Mouse (Mus musculus) midbrain, embryonic 10.5 days (tissue): ENCODE measurements at regions not wholly inside any gene's neighbourhood (a gene's known extent, or its start where the extent isn't known, plus 50 kb on each side); places are given as distances from the start of the nearest gene placed in this dataset.

Experiments
- DNase-seq: peaks from one replicate; pipeline ENCODE4 v3.0.0-alpha.2; 2017; ENCODE audit warnings: low spot score
- H3K27ac ChIP-seq: fragments of 300-500 bp; sonication (generic); replicated peaks from 2 replicates; pipeline ENCODE4 v1.5.1; 2016; ENCODE audit warnings: mild to moderate bottlenecking
- H3K27me3 ChIP-seq: fragments of 300-500 bp; sonication (generic); 2 replicates; pipeline ENCODE4 v1.6.1; 2016; ENCODE audit warnings: low read depth, mild to moderate bottlenecking; ENCODE audit not compliant: poor library complexity, severe bottlenecking
- H3K36me3 ChIP-seq: fragments of 300-500 bp; sonication (generic); 2 replicates; pipeline ENCODE4 v1.6.1; 2016; ENCODE audit warnings: mild to moderate bottlenecking, moderate library complexity
- H3K4me1 ChIP-seq: fragments of 300-500 bp; sonication (generic); 2 replicates; pipeline ENCODE4 v1.6.1; 2016
- H3K4me3 ChIP-seq: fragments of 300-500 bp; sonication (generic); 2 replicates; pipeline ENCODE4 v1.5.1; 2016; ENCODE audit warnings: mild to moderate bottlenecking, moderate library complexity
- H3K9me3 ChIP-seq: fragments of 300-500 bp; sonication (generic); replicated peaks from 2 replicates; pipeline ENCODE4 v1.6.1; 2016; ENCODE audit warnings: mild to moderate bottlenecking
- WGBS: fragments of 180-500 bp; shearing (Covaris S2); methylation state at CpG from one replicate; pipeline ENCODE4 v1.1.7; 2016; 5-methylcytosine and 5-hydroxymethylcytosine counted together

DNA sequence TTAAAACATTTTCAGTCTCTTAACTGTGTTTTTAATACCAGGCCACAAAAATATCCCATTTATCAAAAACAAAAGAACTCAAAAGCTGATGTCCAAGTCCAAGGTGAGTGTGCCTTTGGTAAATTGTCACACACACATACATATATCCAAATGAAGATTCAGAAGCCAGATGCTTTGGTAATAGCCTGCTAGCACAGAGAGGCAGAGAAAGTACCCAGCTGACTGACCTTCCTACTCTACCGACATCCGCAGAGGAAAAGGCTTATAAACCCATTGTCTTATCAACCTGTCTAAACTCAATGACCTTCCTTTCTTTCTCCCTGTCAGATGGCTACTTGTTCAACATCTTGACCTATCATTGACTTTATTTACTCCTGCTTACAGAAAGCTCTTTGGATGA is 158.3 kb downstream of the Drd1 start:
- Histone ChIP-seq H3K4me1 (peaks cover 12% of the 10 kb centered on the region; the same call in 1 of the 2 replicates), H3K36me3 (no peaks in the 10 kb centered on the region), H3K27ac (no peak overlapping the region), H3K4me3 (no peak overlapping the region), H3K9me3 (0 out of 2 replicates have a peak, but pooled peaks cover 3% of the 10 kb centered on the region), H3K27me3 (no peaks in the 10 kb centered on the region)
- DNase-seq, result no peak
- 95% methylated on average over 2 of the region's 2 CpGs for WGBS

DNA sequence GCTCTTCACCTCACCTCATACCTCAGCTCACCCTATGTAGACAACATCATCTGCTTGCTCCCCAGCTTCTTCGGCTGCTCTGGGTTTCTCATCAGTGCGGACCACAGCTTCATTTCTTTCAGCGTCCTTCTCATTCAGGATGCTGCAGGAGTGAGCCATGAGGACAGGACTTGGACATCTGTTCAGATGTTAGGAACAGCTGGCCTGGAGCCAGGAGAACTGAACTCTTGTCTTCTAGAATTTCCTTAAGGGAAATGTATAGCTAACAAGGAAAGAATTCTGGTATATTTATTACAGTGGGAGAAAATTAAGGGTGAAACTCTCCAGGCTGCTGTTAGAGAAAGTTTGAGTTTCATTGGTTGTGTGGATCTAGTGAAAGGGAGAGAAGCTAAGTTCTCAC is 167.1 kb downstream of the Drd1 start:
- 95% methylated on average over 3 of the region's 3 CpGs for WGBS
- Histone ChIP-seq H3K4me1 (no peaks in the 10 kb centered on the region), H3K27ac (no peak overlapping the region), H3K4me3 (no peak overlapping the region), H3K9me3 (no peaks in the 10 kb centered on the region), H3K36me3 (no peaks in the 10 kb centered on the region), H3K27me3 (no peaks in the 10 kb centered on the region)
- DNase-seq, result no peak

DNA sequence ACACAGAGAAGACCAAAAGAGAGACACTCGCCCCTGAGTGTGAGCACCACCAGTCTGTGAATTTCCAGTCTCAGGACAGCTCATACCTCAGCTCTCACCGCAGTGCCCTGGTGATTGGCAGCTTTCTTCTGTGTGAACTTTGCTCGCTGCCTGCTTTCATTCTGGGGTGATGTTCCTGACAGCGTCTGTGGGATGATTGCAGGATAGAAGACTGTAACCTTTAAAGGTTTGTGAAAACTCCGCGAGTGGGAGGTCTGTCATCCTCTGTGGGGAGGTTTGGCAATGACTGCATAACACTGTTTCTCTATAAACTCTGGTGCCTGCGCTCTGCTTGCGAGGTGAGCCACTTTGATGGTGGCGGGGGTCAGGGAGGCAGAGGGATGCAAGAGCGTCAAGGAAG is 169.7 kb downstream of the Drd1 start:
- Histone ChIP-seq H3K27me3 (no peaks in the 10 kb centered on the region), H3K27ac (no peak overlapping the region), H3K4me3 (no peak overlapping the region), H3K9me3 (no peaks in the 10 kb centered on the region), H3K36me3 (no peaks in the 10 kb centered on the region), H3K4me1 (no peaks in the 10 kb centered on the region)
- 89% methylated on average over 10 of the region's 10 CpGs for WGBS
- no peak for DNase-seq

- no peak for DNase-seq
- H3K9me3 ChIP-seq, result 0 out of 2 replicates have a peak, but pooled peaks cover 4% of the 10 kb centered on the region
- no peaks in the 10 kb centered on the region for H3K4me1 ChIP-seq
- no peak overlapping the region for H3K27ac ChIP-seq
- 86% methylated on average over 6 of the region's 6 CpGs for WGBS
- no peaks in the 10 kb centered on the region for H3K27me3 ChIP-seq
- H3K4me3 ChIP-seq, result no peak overlapping the region
- no peaks in the 10 kb centered on the region for H3K36me3 ChIP-seq
These were observed 172.3 kb downstream of the Drd1 start for GRCm38 (mm10) chr13:53883206-53883605.

DNA sequence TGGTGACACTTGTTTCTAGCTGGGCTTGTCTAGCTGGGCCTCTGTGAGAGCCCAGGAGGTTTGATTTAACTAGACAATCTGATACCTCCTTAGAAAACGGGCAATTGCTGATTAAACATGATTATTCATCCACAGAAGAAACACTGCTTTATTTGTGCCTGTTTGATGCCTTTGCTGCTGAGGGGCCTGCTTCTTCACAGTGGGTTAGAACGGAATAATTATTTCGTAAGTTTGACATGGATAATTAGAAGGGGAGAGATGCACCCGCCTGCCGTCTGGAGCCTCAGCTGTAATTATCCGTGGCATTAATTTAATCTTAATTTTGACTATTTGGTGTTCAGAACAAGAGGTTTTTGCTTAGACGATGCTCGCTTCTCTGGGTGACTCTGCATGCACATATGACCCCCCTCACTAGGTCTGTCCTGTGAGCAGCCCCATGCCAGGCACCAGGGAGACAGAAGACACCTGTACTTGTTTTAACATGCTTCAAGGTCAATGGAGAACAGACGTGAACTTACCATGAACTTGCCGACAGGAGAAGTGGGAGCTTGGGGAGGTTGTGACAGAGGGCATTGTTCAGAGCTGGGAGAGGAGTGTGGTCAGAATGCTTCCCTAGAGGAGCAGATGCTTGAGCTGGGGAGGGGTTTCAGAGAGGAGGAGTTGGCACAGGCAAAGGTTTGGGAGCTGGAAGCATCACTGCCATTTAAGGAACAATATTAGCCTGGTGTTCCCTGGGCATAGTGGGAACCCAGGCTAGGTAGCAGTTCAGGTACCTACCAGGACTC is 174.8 kb downstream of the Drd1 start:
- Histone ChIP-seq H3K4me1 (no peaks in the 10 kb centered on the region), H3K9me3 (0 out of 2 replicates have a peak, but pooled peaks cover 4% of the 10 kb centered on the region), H3K4me3 (no peak overlapping the region), H3K36me3 (no peaks in the 10 kb centered on the region), H3K27me3 (no peaks in the 10 kb centered on the region), H3K27ac (no peak overlapping the region)
- WGBS, result 87% methylated on average over 10 of the region's 10 CpGs
- DNase-seq, result no peak

- Histone ChIP-seq H3K27me3 (no peaks in the 10 kb centered on the region), H3K4me3 (no peak overlapping the region), H3K27ac (no peak overlapping the region), H3K4me1 (no peaks in the 10 kb centered on the region), H3K36me3 (no peaks in the 10 kb centered on the region), H3K9me3 (0 out of 2 replicates have a peak, but pooled peaks cover 4% of the 10 kb centered on the region)
- DNase-seq, result no peak
- 75% methylated on average over 4 of the region's 4 CpGs for WGBS
These were observed 180.0 kb downstream of the Drd1 start for GRCm38 (mm10) chr13:53875546-53875945.

DNA sequence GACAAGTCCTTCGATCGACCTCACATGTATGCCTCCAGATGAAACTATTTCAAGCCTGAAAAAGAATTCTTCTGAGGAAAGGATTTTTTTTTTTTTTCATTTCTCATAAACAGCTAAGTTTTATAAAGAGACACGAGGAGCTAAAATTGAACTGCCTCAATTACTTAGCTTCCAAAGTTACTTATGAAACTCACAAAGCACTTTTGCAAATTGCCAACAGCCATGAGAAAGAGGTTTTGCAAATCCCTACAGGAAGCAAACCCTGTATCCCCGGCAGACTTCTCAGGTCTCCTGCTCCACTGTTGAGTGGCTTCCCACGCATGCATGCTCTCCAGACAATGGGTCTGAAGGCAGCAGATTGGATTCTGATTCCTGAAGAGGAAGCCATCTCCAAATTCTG is 190.2 kb downstream of the Drd1 start:
- no peaks in the 10 kb centered on the region for H3K9me3 ChIP-seq
- no peak overlapping the region for H3K4me3 ChIP-seq
- no peak for DNase-seq
- no peaks in the 10 kb centered on the region for H3K36me3 ChIP-seq
- no peaks in the 10 kb centered on the region for H3K27me3 ChIP-seq
- H3K27ac ChIP-seq, result no peak overlapping the region
- H3K4me1 ChIP-seq, result no peaks in the 10 kb centered on the region
- 86% methylated on average over 5 of the region's 5 CpGs for WGBS

DNA sequence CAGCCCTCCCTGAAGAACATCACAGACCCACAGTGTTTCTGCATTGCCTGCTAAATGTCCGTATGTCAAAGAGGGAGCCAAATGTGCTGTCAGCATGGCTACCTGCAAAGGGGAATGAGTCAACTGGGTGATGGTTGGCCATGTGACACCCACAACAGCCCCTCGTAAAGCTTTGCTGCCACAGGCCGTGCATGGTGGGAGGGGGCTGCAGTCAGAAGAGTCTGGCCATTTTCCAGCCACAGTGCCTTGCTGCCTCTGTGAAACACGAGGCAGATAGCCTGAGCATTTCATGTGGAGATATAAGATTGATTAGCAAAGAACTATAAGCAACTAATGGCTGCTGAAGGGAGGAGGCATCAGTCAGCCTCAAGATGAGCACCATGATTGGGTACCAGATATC is 193.2 kb downstream of the Drd1 start:
- no peaks in the 10 kb centered on the region for H3K36me3 ChIP-seq
- 63% methylated on average over 4 of the region's 4 CpGs for WGBS
- no peak for DNase-seq
- H3K9me3 ChIP-seq, result no peaks in the 10 kb centered on the region
- H3K27ac ChIP-seq, result no peak overlapping the region
- H3K27me3 ChIP-seq, result no peaks in the 10 kb centered on the region
- H3K4me1 ChIP-seq, result no peaks in the 10 kb centered on the region
- no peak overlapping the region for H3K4me3 ChIP-seq

DNA sequence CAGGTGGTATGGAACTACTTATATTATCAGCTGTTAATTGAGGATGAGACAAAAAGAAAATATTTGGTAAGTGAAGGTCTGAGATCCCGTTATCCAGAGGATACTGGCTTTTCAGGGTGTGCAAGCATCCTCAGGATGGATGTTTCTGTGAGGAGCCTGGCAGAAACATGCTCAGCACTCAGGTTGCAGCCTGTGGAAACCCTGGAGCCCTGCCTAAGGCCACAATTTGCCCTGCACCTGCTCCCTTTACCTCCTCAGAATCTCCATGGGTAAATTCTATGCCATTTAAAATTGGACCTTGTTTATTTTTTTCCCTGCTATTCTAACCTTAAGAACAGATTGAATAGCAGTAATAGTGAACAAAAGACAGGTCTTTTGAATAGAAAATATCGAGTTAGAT is 201.3 kb downstream of the Drd1 start:
- H3K9me3 ChIP-seq, result no peaks in the 10 kb centered on the region
- H3K4me3 ChIP-seq, result no peak overlapping the region
- no peaks in the 10 kb centered on the region for H3K27me3 ChIP-seq
- no peaks in the 10 kb centered on the region for H3K36me3 ChIP-seq
- H3K4me1 ChIP-seq, result 0 out of 2 replicates have a peak, but pooled peaks cover under 1% of the 10 kb centered on the region
- no peak for DNase-seq
- H3K27ac ChIP-seq, result no peak overlapping the region
- WGBS, result 73% methylated on average over 2 of the region's 2 CpGs

DNA sequence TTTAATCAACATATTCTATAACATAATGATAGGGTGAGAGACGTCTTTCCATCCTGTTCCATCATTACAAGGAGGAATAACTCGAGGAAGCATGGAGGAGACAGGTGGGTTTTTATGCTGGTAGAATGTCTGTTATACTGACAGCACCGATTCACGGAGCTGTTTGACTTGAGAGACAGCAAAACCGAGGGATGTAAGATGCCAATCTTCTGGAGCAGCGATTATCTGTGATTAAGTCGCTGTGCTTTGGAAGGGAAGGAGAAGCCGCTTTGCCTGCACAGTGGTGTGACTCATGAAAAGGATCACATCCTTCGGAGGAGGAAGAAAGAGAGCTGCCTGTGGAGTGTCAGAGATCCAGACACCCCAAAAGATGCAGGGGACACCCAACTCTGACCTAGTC is 205.4 kb downstream of the Drd1 start:
- Histone ChIP-seq H3K4me1 (0 out of 2 replicates have a peak, but pooled peaks cover 2% of the 10 kb centered on the region), H3K9me3 (no peaks in the 10 kb centered on the region), H3K36me3 (no peaks in the 10 kb centered on the region), H3K27me3 (no peaks in the 10 kb centered on the region), H3K27ac (no peak overlapping the region), H3K4me3 (no peak overlapping the region)
- DNase-seq, result no peak
- WGBS, result 82% methylated on average over 9 of the region's 9 CpGs

- Histone ChIP-seq H3K27me3 (no peaks in the 10 kb centered on the region), H3K9me3 (no peaks in the 10 kb centered on the region), H3K36me3 (no peaks in the 10 kb centered on the region), H3K27ac (no peak overlapping the region), H3K4me1 (0 out of 2 replicates have a peak, but pooled peaks cover 2% of the 10 kb centered on the region), H3K4me3 (no peak overlapping the region)
- DNase-seq, result no peak
- 87% methylated on average over 5 of the region's 5 CpGs for WGBS
These were observed 209.3 kb downstream of the Drd1 start for GRCm38 (mm10) chr13:53846221-53846620.

DNA sequence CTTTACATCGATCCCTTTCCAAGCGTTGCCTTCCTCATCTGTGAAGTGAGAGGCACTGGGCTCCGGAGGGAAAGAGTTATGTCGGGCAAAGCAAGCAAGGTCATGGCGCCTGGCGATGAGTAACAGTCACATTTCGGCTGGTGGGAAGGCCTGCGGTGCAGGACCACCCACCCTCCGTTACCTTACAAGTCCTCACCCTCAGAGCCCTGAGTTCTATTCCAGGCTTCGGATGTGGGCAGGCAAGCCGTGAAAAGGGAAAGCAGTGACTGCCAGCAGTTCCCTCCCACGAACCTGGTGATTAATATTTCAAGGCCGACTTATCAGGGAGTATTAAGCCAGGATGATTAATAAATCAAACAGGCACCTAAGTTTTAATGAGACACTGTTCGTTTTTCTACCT is 209.7 kb downstream of the Drd1 start:
- Histone ChIP-seq H3K36me3 (no peaks in the 10 kb centered on the region), H3K4me1 (0 out of 2 replicates have a peak, but pooled peaks cover 2% of the 10 kb centered on the region), H3K9me3 (no peaks in the 10 kb centered on the region), H3K27ac (no peak overlapping the region), H3K4me3 (no peak overlapping the region), H3K27me3 (no peaks in the 10 kb centered on the region)
- WGBS, result 88% methylated on average over 14 of the region's 14 CpGs
- DNase-seq, result no peak

DNA sequence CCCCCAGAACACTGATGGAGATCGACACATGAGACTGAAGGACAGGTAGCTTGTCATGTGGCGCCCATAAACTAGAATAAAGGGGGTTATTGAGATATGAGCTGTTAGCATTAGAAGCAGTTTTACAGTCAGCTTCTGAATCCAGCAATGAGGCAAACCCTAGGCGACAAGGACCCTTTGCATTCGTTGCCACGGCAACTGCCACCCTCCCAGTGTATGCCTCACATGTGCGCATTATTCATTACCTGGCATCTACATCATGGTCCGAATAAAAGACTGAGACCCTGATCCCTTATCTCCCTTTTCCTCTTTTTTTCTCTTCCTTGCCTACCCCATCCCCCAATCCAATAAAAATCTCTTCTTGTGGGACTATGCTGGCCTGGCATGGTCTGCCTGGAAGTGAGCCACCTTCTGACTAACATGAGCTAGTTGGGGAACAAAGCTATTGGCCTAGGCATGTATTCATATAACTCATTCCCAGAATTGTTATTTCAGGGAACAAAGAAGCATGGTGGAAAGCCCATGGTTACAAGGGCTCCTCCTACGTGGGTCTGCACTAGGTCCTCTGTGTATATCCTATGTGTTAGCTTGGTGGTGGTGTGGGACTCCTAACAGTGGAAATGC is 229.4 kb downstream of the Drd1 start:
- Histone ChIP-seq H3K27ac (no peak overlapping the region), H3K27me3 (no peaks in the 10 kb centered on the region), H3K9me3 (no peaks in the 10 kb centered on the region; the same call in 1 of the 2 replicates), H3K36me3 (no peaks in the 10 kb centered on the region), H3K4me3 (no peak overlapping the region), H3K4me1 (peaks cover 5% of the 10 kb centered on the region; the same call in 1 of the 2 replicates)
- 75% methylated on average over 8 of the region's 8 CpGs for WGBS
- no peak for DNase-seq
